Comparison of ENCODE assay signal across 9 mouse cellular contexts in genomic region chr14:25479841-25480252, GRCm38 (mm10). TPM values are rescaled to one million over a fixed set of nuclear protein-coding genes. Genes with fewer than 3 reads are reported as not detected.
A peak's percentile ranks its signal among the peaks of the same experiment; 100 is the strongest.
DNase-seq lines count a peak whose midpoint lies in the region; ATAC-seq and TF ChIP-seq lines count a peak whose summit lies in the region.
"Had no signal": no experiment of that assay in that cellular context is flagged by ENCODE, and none has a peak within 500 bp of the region (broad histone marks: within the 10 kb centered on the region; RNA-seq: fewer than 3 reads in every experiment).

No protein-coding gene starts in this region.

- intact Hi-C loops in gastrocnemius, adult 2 months (cut with DNase I), result loop anchor here (2.0 to 5.0 kb wide), 2 partner anchors 17 to 32 kb away; no protein-coding TSS in a partner anchor

- no peak overlapping the region for H3K4me3 ChIP-seq in gastrocnemius, adult 2 months
- H3K4me3 ChIP-seq in brown adipose tissue, adult 24 weeks (ENCODE audit: insufficient read depth, low read depth, low read length), result no peak overlapping the region
- no peak overlapping the region for H3K4me3 ChIP-seq in hindbrain, embryonic 14.5 days (replicated peaks; ENCODE audit: low read length)
- H3K4me3 ChIP-seq in layer of hippocampus, adult 2 months, result no peak overlapping the region

- no peak overlapping the region for H3K4me2 ChIP-seq in hindbrain, embryonic 14.5 days (replicated peaks)

- H3K4me1 ChIP-seq in brown adipose tissue, adult 24 weeks (ENCODE audit: control insufficient read depth, insufficient read depth, insufficient read length, low read length), result peaks cover 89% of the 10 kb centered on the region
- H3K4me1 ChIP-seq in hindbrain, embryonic 14.5 days (replicated peaks; ENCODE audit: control insufficient read depth, insufficient read depth, low read length), result peaks cover 97% of the 10 kb centered on the region

- ATAC-seq in hindbrain, embryonic 14.5 days (ENCODE audit: low FRiP score), result no peak
- ATAC-seq in megakaryocyte progenitor cell, adult 5-6 weeks (replicated peaks; ENCODE audit: poor library complexity), result peak; percentile 78

- H3K27ac ChIP-seq in gastrocnemius, adult 2 months, result peak overlapping the region; percentile 92
- peak overlapping the region; percentile 81 for H3K27ac ChIP-seq in brown adipose tissue, adult 24 weeks (replicated peaks; ENCODE audit: low read depth, low read length)
- 0 out of 2 replicates have a peak overlapping the region, but pooled peaks have one; percentile 64 for H3K27ac ChIP-seq in hindbrain, embryonic 14.5 days
- no peak overlapping the region for H3K27ac ChIP-seq in layer of hippocampus, adult 2 months

- no peak for TF ChIP-seq CTCF in gastrocnemius, adult 2 months (IDR thresholded peaks at IDR 0.05)
- TF ChIP-seq CTCF in layer of hippocampus, adult 2 months (conservative IDR thresholded peaks at IDR 0.05), result no peak

- 60% methylated on average over 3 of the region's 3 CpGs for WGBS in hindbrain, embryonic 14.5 days

- H3K27me3 ChIP-seq in hindbrain, embryonic 14.5 days (ENCODE audit: control insufficient read depth, insufficient read depth, low read length), result no peaks in the 10 kb centered on the region

- DNase-seq in gastrocnemius, adult 2 months, result peak; percentile 55
- DNase-seq in gastrocnemius, adult 8-10 months (ENCODE audit: low spot score in 2 of 2), result no peak
- DNase-seq in hindbrain, embryonic 14.5 days (ENCODE audit: low spot score), result no peak
- no peak for DNase-seq in left cerebral cortex, adult 8-10 months (ENCODE audit: low spot score in 2 of 2)
- DNase-seq in urinary bladder, postnatal 4 days (ENCODE audit: low spot score in 2 of 2), result no peak
- no peak for DNase-seq in layer of hippocampus, adult 2 months (ENCODE audit: low spot score in 2 of 2)

- H3K9me3 ChIP-seq in hindbrain, embryonic 14.5 days (ENCODE audit: control insufficient read depth, low read length), result no peaks in the 10 kb centered on the region

- no peaks in the 10 kb centered on the region for H3K36me3 ChIP-seq in hindbrain, embryonic 14.5 days (replicated peaks; ENCODE audit: control insufficient read depth, insufficient read depth)
- H3K36me3 ChIP-seq: G1E had no signal

- H3K9ac ChIP-seq in hindbrain, embryonic 14.5 days, result no peak overlapping the region

RNA-seq across cellular contexts. Expression of gene Zmiz1, which starts 20.9 kb away (rescaled TPM):
- total RNA-seq in gastrocnemius, adult 2 months (2021), result 10 to 100 TPM; 27.4 to 34.5 TPM
- total RNA-seq in gastrocnemius, adult 8-10 months (2022), result 10 to 100 TPM; 18.5 to 28.7 (median 21.8) TPM
- polyA plus RNA-seq in brown adipose tissue, adult 24 weeks (2012; ENCODE audit: insufficient read depth, insufficient read length, missing spikeins), result 15.0 and 17.0 TPM in 2 replicates
- 70.0 and 70.6 TPM in 2 replicates for polyA plus RNA-seq in hindbrain, embryonic 14.5 days (2014; fragmentation: Nextera tagmentation; extraction: Ambion mirVana)
- 70.0 and 79.1 TPM in 2 replicates for total RNA-seq in megakaryocyte progenitor cell, adult 5-6 weeks (2015)
- 8.2 and 9.3 TPM in 2 replicates for total RNA-seq in megakaryocyte progenitor cell, adult 5-6 weeks (2017)
- total RNA-seq in left cerebral cortex, adult 8-10 months (2022), result 10 to 100 TPM; 90.1 to 94.2 (median 92.3) TPM
- 10 to 100 TPM; 87.7 to 99.3 TPM for total RNA-seq in layer of hippocampus, adult 2 months (2021)
